Mouse (Mus musculus): Measurements from ENCODE around the gene Rbm43.

Rbm43 gene

DNA sequence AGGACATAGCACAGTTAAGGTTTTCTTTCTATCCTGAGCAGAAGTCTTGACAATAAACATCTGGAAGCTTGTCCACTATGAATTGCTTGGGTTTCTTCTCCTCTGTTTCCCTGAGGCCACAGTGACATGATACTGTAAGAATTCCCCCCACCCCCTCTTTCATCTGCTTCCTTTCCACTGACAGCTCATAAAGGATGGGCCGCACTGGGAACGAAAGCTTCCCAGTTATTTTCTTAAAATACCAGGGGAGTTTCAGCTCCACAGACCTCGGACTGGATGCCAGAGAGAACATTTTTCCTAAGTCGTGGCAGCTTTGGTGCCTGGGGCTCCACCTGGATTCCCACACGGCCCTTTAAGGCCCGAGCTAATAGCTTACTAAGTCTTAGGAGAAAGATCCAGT lies 22.2 kb downstream of the Rbm43 start:
- no peak for DNase-seq

DNA sequence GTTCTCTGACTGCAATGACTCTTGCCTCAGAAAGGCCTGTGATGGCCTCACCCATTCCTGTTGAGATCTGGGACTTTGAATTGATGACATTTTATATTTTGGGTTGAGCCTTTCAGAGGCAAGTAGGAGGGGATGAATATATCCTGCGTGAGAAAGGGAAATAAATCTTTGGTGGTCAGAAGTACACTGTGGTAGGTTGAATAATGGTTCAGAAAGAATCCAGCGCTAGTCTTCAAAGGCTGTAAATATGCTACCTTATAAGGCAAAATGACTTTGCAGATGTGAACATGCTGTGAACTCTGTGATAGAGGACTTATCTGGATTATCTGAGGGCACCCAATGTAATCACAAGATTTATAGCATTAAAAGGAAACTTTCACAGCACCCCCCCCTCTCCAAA lies 23.1 kb downstream of the Rbm43 start:
- no peak for DNase-seq

GRCm38 (mm10) chr2:51907538-51908110 lies 27.3 kb downstream of the Rbm43 start:
- DNase-seq = no peak

- DNase-seq = no peak
Measured at GRCm38 (mm10) chr2:51905637-51906036, 29.3 kb downstream of the Rbm43 start.

GRCm38 (mm10) chr2:51892411-51892901 lies 42.5 kb downstream of the Rbm43 start:
- DNase-seq = no peak

GRCm38 (mm10) chr2:51890961-51891360 lies 44.0 kb downstream of the Rbm43 start:
- DNase-seq = no peak

DNA sequence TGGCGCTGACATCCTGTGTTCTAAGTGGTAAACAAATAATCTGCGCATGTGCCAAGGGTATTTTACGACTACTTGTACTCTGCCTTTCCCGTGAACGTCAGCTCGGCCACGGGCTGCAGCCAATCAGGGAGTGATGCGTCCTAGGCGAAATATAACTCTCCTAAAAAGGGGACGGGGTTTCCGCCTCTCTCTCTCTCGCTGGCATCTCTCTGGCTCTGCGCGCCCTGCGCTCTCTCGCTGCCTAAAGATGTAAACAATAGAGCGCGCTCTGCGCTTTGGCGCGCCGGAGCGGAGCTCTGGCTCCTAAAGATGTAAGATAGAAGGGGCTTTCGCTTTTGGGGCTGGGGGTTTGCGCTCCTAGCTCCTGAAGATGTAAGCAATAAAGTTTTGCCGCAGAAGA lies 44.8 kb downstream of the Rbm43 start:
- peak; percentile 19 for DNase-seq

GRCm38 (mm10) chr2:51880143-51880542 lies 54.8 kb downstream of the Rbm43 start:
- no peak for DNase-seq

All from cerebellum, postnatal 25 days (tissue).